Mouse (Mus musculus) CD4-positive helper T cell, adult 2 months (primary cell): ENCODE data around the gene Mrm3.

Experiments
- DNase-seq: peaks from one replicate; pipeline ENCODE4 v3.0.0-alpha.2; 2012; ENCODE audit warnings: low read depth, missing footprints, low spot score

The Mrm3 gene

GRCm38 (mm10) chr11:76288645-76289044, 45.1 kb downstream of the Mrm3 start:
- no peak for DNase-seq

GRCm38 (mm10) chr11:76290367-76290766, 46.9 kb downstream of the Mrm3 start:
- DNase-seq: no peak

GRCm38 (mm10) chr11:76291960-76292359, 48.4 kb downstream of the Mrm3 start:
- no peak for DNase-seq

GRCm38 (mm10) chr11:76292398-76292797, 48.9 kb downstream of the Mrm3 start:
- DNase-seq: no peak

- no peak for DNase-seq
Observed at GRCm38 (mm10) chr11:76292831-76293230, 49.3 kb downstream of the Mrm3 start.

- DNase-seq: no peak
Observed at GRCm38 (mm10) chr11:76294078-76294477, 50.6 kb downstream of the Mrm3 start.

- DNase-seq: no peak
Observed at GRCm38 (mm10) chr11:76294836-76295235, 51.3 kb downstream of the Mrm3 start.

GRCm38 (mm10) chr11:76297252-76297651, 53.7 kb downstream of the Mrm3 start:
- no peak for DNase-seq

GRCm38 (mm10) chr11:76298457-76299000, 55.0 kb downstream of the Mrm3 start:
- DNase-seq: no peak
